Mouse (Mus musculus): ENCODE measurements around the gene 0610040J01Rik. TPM values are rescaled to one million over a fixed set of nuclear protein-coding genes. Genes with fewer than 3 reads are reported as not detected.

The 0610040J01Rik gene
- total and polyA plus RNA-seq, 3 experiments, result not detected

DNA sequence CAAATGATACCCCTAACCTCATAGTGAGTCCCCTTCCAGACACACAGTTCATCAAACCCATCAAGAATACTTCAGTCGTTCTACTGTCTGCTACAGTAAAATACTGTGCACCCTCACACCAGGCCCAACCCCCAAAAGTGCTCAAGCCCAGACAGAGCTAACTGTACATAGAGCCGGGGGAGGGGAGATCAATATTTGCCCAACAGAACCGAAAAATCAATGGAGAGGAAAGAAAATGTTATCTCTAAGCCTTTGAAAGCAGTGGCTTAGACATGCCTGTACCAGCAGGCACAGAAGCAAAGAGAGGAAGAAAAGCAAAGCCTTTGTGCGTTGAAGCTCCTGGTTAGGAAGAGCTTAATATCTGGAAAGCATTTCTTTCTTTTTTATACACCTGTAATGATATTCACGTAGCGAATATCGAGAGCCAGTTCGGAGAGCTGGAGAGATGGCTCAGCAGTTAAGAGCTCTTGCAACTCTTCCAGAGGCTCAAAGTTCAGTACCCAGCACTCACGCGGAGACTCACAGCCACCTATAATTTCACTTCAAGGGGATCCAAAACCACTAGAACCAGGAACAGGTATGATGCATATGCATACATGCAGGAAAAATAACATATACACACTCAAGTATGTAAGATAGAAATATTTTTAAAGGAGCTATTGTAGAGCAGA lies 23.9 kb upstream of the 0610040J01Rik start:
- H3K4me3 ChIP-seq (replicated peaks in 1 of 3; ENCODE audit: low read depth in 2 of 3, low read length in 2 of 3, poor library complexity in 1 of 3), result no peak overlapping the region
- TF ChIP-seq MAX (IDR thresholded peaks at IDR 0.05; ENCODE audit: low read length) (no peak), GABPA (IDR thresholded peaks at IDR 0.05; ENCODE audit: insufficient replicate concordance, low read depth, low read length) (no peak), MAZ (IDR thresholded peaks at IDR 0.05; ENCODE audit: low read depth, low read length) (no peak), ETS1 (conservative IDR thresholded peaks at IDR 0.05; ENCODE audit: low read depth, low read length) (no peak), TBP (conservative IDR thresholded peaks at IDR 0.05; ENCODE audit: low read depth, low read length) (no peak), CHD1 (IDR thresholded peaks at IDR 0.05; ENCODE audit: low read depth, low read length) (no peak), MXI1 (IDR thresholded peaks at IDR 0.05; ENCODE audit: low read depth, low read length) (no peak), IRF4 (IDR thresholded peaks at IDR 0.05; ENCODE audit: low read depth, low read length) (no peak), RCOR1 (conservative IDR thresholded peaks at IDR 0.05; ENCODE audit: low read depth, low read length) (no peak), POLR2AphosphoS2 (IDR thresholded peaks at IDR 0.05; ENCODE audit: low read depth, low read length) (no peak), NRF1 (IDR thresholded peaks at IDR 0.05; ENCODE audit: low read depth, low read length) (no peak), JUND (conservative IDR thresholded peaks at IDR 0.05; ENCODE audit: low read depth, low read length) (no peak), RAD21 (IDR thresholded peaks at IDR 0.05; ENCODE audit: low read depth, low read length) (no peak), HCFC1 (IDR thresholded peaks at IDR 0.05; ENCODE audit: low read depth, low read length) (no peak), NELFE (IDR thresholded peaks at IDR 0.05; ENCODE audit: low read depth, low read length) (no peak), USF1 (IDR thresholded peaks at IDR 0.05; ENCODE audit: low read depth, low read length) (no peak), PAX5 (IDR thresholded peaks at IDR 0.05; ENCODE audit: low read length) (no peak), ZNF384 (IDR thresholded peaks at IDR 0.05; ENCODE audit: low read depth, low read length) (no peak)
- no peaks in the 10 kb centered on the region for H3K27me3 ChIP-seq (replicated peaks)
- no peak overlapping the region for H3K4me2 ChIP-seq (ENCODE audit: insufficient read depth, low read depth, poor library complexity, severe bottlenecking)
- H3K79me2 ChIP-seq (replicated peaks; ENCODE audit: control insufficient read depth, extremely low read depth, insufficient read depth, poor library complexity, severe bottlenecking), result no peaks in the 10 kb centered on the region
- H3K9ac ChIP-seq (ENCODE audit: insufficient read depth, low read depth), result no peak overlapping the region
- H3K9me3 ChIP-seq (replicated peaks; ENCODE audit: low read length), result no peaks in the 10 kb centered on the region
- dilution Hi-C loops (cut with MboI; ENCODE audit: extremely low pct_ligation_motif_present, extremely low pct_unique_long_range_greater_than_20kb, low sequenced_read_pairs) (no loop called here), in situ Hi-C loops (cut with MboI; ENCODE audit: low pct_ligation_motif_present, low pct_unique_long_range_greater_than_20kb, low sequenced_read_pairs) (no loop called here)
- H3K36me3 ChIP-seq (replicated peaks in 1 of 2; ENCODE audit: control insufficient read depth in 1 of 2, insufficient read depth in 1 of 2, low read length in 1 of 2), result no peaks in the 10 kb centered on the region
- no peak for DNase-seq (ENCODE audit: extremely low read depth)
- H3K27ac ChIP-seq (ENCODE audit: insufficient read depth, low read depth), result no peak overlapping the region
- no peaks in the 10 kb centered on the region for H3K4me1 ChIP-seq (ENCODE audit: control insufficient read depth in 1 of 2, insufficient read depth in 2 of 2)

DNA sequence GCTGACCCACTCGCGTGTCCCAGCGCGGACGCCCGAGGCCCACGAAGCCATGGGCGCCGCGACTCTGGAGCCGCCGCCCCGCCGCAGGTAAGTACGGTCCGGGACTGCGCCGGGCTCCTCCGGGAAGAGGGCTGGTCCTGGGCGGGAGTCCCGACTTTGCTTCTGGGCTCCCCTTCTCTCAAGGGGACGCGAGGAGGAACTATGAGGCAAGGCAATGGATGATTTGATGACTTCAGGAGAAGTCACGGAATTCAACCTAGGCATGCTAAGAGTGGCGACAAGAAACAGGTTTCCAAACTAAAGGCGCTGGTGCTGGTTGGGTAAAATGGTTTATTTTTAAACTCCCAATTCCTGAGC lies 324 bp downstream of the 0610040J01Rik start:
- Histone ChIP-seq H3K27ac (ENCODE audit: insufficient read depth, low read depth) (no peak overlapping the region), H3K4me1 (ENCODE audit: control insufficient read depth in 1 of 2, insufficient read depth in 2 of 2) (no peaks in the 10 kb centered on the region), H3K4me2 (ENCODE audit: insufficient read depth, low read depth, poor library complexity, severe bottlenecking) (no peak overlapping the region), H3K79me2 (replicated peaks; ENCODE audit: control insufficient read depth, extremely low read depth, insufficient read depth, poor library complexity, severe bottlenecking) (no peaks in the 10 kb centered on the region), H3K9ac (ENCODE audit: insufficient read depth, low read depth) (no peak overlapping the region), H3K4me3 (replicated peaks in 1 of 3; ENCODE audit: low read depth in 2 of 3, low read length in 2 of 3, poor library complexity in 1 of 3) (no peak overlapping the region), H3K36me3 (replicated peaks in 1 of 2; ENCODE audit: control insufficient read depth in 1 of 2, insufficient read depth in 1 of 2, low read length in 1 of 2) (no peaks in the 10 kb centered on the region), H3K9me3 (replicated peaks; ENCODE audit: low read length) (no peaks in the 10 kb centered on the region), H3K27me3 (replicated peaks) (no peaks in the 10 kb centered on the region)
- in situ Hi-C loops (cut with MboI; ENCODE audit: low pct_ligation_motif_present, low pct_unique_long_range_greater_than_20kb, low sequenced_read_pairs) (no loop called here), dilution Hi-C loops (cut with MboI; ENCODE audit: extremely low pct_ligation_motif_present, extremely low pct_unique_long_range_greater_than_20kb, low sequenced_read_pairs) (no loop called here)
- TF ChIP-seq IRF4 (IDR thresholded peaks at IDR 0.05; ENCODE audit: low read depth, low read length), result no peak
- no peak for TF ChIP-seq KAT2A (IDR thresholded peaks at IDR 0.05; ENCODE audit: insufficient replicate concordance, low read length)
- TF ChIP-seq ZNF384 (IDR thresholded peaks at IDR 0.05; ENCODE audit: low read depth, low read length), result no peak
- no peak for TF ChIP-seq JUN (IDR thresholded peaks at IDR 0.05; ENCODE audit: insufficient read depth, low read depth, low read length)
- no peak for TF ChIP-seq CHD1 (IDR thresholded peaks at IDR 0.05; ENCODE audit: low read depth, low read length)
- TF ChIP-seq USF1 (IDR thresholded peaks at IDR 0.05; ENCODE audit: low read depth, low read length), result no peak
- DNase-seq (ENCODE audit: extremely low read depth), result no peak

Data from CH12.LX (cell line).